Mouse (Mus musculus): ENCODE measurements around the gene Ugt1a7c. TPM values are rescaled to one million over a fixed set of nuclear protein-coding genes. Genes with fewer than 3 reads are reported as not detected.
"Not testable (repeated sequence)": the region's sequence is repeated elsewhere in the genome, so short reads cannot be mapped to it uniquely, and the experiment has no call there.

Ugt1a7c gene
- polyA plus RNA-seq (2017; shearing (Covaris generic)) = under 1 TPM; 0.17 to 0.45 TPM

- no peak for ATAC-seq
Observed at GRCm38 (mm10) chr1:88094941-88095492, at the start of gene Ugt1a7c. Ugt1a7c (plus strand) TSS chr1:88095062.

DNA sequence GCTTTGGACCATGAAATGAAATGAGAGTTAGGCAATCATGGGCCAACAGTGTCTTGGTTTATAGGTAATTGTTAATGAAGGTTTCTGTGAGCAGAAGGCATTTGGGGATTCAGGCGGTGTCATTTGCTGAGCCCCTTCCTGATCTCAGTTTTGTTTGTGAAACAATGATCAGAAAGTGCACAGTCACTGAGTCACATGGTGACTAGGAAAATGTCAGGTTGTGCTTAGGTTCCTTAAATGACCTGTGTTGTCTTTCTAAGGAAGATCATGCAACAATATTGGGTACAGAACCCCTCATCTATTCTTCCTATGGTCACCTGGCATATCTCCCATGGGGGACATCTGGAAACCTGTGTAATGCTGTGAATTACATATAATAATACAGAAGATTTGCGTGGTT, 47.5 kb upstream of the Ugt1a7c start:
- ATAC-seq = not testable (repeated sequence)

- ATAC-seq = no peak
Observed at GRCm38 (mm10) chr1:88055088-88055487, 39.8 kb upstream of the Ugt1a7c start, which contains the start of gene Ugt1a10. Ugt1a10 (plus strand) TSS chr1:88055388.

GRCm38 (mm10) chr1:88066472-88067102, 28.3 kb upstream of the Ugt1a7c start:
- ATAC-seq = not testable (repeated sequence)

- no peak for ATAC-seq
Observed at GRCm38 (mm10) chr1:88070495-88070894, 24.4 kb upstream of the Ugt1a7c start, which contains the start of gene Ugt1a9. Ugt1a9 (plus strand) TSS chr1:88070800.

- ATAC-seq = no peak
Observed at GRCm38 (mm10) chr1:88070902-88071301, 24.0 kb upstream of the Ugt1a7c start.

DNA sequence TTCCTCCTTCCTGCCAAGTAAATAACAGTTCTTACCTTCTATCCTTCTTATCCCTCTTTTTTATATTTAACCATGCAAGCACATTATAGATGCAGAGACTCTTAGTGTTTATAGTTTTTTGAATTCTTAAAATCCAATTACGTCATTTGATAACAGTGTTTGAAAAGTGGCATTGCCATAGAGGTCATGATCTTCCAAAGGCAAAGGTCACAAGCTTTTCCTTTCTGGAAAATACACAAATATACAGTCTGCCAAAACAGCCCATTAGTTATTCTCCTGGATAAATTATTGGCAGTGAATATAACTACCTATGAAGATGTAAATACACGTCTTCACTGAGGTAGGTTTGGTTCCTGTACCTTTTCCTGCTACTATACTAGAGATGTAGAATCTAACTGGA, 20.4 kb upstream of the Ugt1a7c start:
- ATAC-seq = no peak

GRCm38 (mm10) chr1:88077128-88077527, 17.7 kb upstream of the Ugt1a7c start:
- ATAC-seq = no peak

GRCm38 (mm10) chr1:88081670-88082069, 13.2 kb upstream of the Ugt1a7c start:
- ATAC-seq = no peak

- ATAC-seq = no peak
Observed at GRCm38 (mm10) chr1:88086125-88086524, 8.7 kb upstream of the Ugt1a7c start.

DNA sequence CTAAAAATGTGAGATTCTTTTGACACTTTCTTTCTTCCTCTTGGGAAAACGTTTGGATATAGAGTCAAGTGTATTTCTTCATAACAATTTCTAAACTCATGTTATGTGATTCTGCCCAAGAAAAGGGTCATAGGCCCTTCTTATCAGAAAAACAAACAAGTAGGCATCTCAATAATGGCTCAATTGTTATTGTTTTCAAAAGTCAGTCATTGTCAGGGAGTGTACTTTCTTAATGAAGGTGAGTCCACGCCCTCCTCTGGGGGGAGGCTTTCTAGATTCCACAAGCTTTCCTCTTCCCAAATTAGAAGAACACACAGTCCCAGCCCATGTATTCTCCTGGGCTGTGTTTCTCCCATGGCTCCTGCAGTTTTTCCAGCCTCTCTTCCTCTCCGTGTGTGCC, 7.3 kb upstream of the Ugt1a7c start, which contains the start of gene Ugt1a8:
Gene Ugt1a8 (plus strand): TSS at position 301 of the 400 bp plus-strand sequence.
- ATAC-seq = no peak

DNA sequence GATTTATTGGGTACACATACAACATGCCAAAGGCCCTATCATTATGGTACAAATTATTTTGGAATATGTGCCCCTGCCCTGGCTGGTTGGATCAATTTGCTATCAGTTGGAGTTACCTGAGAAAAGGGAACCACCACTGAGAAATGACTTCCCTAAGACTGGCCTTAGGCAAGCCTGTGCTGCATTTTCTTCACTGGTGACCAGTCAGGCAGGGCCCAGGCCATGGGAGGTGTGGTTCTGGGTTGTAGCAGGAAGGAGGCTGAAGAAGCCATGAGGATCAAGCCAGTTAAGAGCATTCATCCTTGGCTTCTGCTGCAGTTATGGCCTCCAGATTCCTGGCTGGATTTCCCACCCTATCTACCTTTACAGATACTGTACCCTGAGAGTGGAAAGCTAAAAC, 2.5 kb upstream of the Ugt1a7c start:
- no peak for ATAC-seq

- ATAC-seq = not testable (repeated sequence)
Observed at GRCm38 (mm10) chr1:88094270-88094676, 589 bp upstream of the Ugt1a7c start.

GRCm38 (mm10) chr1:88098546-88098945, 3.7 kb downstream of the Ugt1a7c start:
- ATAC-seq = not testable (repeated sequence)

DNA sequence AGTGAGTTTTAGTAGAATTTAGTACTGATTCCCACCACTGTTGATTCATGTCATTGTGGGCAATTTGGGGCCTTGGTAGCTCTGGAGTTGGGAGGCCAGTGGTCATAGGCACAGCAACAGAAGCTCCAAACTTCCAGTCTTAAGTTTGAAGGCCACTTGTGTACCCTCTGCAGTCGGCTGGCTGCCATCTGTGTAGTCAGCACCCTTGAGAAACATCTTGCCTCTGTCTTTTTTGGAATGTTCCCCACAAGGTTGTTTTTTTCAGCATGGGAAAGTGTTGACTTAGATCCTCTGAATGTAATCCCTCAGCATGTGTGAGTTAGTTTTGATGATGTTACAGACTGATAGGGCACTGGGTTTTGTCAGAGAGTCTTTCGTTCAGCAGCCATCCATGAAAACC, 4.8 kb downstream of the Ugt1a7c start:
- ATAC-seq = not testable (repeated sequence)

DNA sequence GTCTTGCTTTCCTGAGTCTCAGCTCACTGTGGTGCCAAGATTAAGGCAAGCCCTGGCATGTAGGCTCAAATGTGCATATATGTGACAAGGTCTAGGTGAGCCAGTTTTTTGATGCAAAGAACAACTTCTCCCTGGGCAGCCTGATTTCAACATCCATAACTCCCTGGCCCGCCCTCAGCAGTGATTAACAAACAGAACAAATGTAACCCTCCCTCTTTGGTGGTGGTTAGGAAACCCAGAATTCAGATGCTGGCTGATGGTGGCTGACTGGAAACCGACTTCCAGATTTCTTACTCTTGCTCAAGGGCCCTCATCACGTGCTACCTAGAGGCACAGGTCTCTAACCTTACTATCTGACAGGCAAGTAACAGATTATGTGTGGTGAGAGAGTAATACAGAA, 8.2 kb downstream of the Ugt1a7c start, which contains the start of gene Ugt1a6b:
Gene Ugt1a6b (plus strand): TSS at position 234 of the 400 bp plus-strand sequence.
- not testable (repeated sequence) for ATAC-seq

GRCm38 (mm10) chr1:88103697-88104468, 9.0 kb downstream of the Ugt1a7c start:
- not testable (repeated sequence) for ATAC-seq

- no peak for ATAC-seq
Observed at GRCm38 (mm10) chr1:88104667-88105430, 10.0 kb downstream of the Ugt1a7c start.

- ATAC-seq = no peak
Observed at GRCm38 (mm10) chr1:88105656-88106055, 10.8 kb downstream of the Ugt1a7c start.

DNA sequence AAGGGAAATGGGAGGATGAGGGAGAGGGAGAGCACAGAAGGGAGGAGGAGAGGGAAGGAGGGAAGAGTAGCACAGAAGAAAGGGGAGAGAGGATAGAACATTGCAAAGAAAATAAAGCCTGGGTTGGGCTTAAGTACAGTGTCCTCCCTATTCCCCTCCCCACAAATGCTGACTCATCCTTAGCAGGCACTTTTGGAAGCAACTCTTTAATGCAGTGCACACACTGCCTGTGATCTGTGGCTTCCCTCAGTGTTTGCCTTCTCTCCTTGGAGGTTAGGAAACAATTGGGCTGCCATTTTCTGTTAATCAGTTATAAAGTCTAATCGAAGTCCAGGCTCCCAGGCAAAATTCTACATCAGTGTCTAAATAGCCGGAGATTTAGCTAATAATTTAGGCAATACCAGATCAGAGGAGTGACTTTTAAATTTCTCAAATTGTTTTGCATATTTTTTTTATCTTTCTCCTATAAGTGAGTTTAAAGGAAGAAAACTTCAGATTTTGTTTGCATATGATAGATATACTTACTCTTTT, 14.2 kb downstream of the Ugt1a7c start:
- not testable (repeated sequence) for ATAC-seq

DNA sequence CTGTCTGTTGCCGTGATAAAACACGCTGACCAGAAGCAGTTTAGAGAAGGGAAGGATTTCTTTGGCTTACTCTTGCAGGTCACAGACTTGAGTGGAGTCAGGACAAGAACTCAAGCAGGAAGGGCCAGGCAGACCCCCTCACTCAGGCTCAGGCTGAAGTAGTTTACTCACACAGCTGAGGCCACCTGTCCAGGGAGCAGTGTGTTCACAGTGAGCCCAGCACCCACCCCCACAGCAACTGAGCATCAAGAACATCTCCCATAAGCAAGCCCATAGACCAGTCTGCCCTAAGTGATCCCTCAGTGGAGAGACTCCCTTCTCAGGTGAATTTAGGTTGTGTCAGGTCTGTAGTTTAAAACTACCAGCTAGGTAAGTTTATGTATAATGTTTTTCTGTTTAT, 14.7 kb downstream of the Ugt1a7c start:
- ATAC-seq = not testable (repeated sequence)

DNA sequence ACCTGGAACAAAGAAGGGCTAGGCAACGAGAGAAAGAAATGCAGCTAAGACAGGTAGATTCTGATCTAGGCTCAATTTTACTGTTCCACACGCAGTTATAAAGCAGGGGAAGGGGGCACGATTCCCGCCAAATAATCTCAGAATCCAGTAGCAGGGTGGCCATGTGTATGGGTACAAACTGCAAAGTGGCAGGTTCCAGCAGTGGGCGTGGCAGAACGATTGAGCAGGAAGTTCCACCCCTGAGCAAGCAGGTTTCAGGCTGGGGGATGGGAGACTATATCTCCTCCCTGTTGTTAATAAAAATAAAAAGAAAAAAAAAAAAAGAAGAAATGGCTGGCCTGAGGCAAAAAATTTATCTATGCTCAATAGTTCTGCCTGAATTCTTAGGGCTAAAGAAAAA, 17.9 kb downstream of the Ugt1a7c start:
- ATAC-seq = not testable (repeated sequence)
